Mouse (Mus musculus): ENCODE measurements around the gene Hspb8.

Gene Hspb8

DNA sequence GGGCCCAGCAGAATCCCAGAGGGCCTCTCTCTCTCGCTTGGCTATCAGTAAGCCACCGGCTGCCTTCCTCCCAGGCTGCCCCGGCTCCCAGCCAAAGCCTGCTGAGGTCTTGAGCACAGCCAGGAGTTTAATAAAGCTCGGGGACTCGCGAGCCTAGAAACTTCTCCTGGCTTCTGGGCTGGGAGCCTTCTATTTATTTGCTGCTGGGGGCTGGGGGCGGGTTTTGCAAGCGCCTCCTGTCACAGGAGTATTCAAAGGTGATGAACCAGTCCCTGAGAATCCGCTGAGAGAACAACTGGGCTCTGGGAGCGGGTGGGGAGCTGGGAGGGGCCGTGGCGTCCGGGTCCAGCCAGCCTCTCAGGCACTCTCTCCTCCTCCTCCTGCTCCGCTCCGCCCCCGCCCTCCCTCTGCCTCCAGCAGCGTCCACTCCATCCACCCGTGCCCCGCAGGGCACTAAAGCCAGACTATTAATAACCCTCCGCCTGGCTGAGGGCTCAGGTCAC, at the start of gene Hspb8:
Gene Hspb8 (minus strand): TSS at position 166 of the 503 bp plus-strand sequence.
- DNase-seq = no peak

DNA sequence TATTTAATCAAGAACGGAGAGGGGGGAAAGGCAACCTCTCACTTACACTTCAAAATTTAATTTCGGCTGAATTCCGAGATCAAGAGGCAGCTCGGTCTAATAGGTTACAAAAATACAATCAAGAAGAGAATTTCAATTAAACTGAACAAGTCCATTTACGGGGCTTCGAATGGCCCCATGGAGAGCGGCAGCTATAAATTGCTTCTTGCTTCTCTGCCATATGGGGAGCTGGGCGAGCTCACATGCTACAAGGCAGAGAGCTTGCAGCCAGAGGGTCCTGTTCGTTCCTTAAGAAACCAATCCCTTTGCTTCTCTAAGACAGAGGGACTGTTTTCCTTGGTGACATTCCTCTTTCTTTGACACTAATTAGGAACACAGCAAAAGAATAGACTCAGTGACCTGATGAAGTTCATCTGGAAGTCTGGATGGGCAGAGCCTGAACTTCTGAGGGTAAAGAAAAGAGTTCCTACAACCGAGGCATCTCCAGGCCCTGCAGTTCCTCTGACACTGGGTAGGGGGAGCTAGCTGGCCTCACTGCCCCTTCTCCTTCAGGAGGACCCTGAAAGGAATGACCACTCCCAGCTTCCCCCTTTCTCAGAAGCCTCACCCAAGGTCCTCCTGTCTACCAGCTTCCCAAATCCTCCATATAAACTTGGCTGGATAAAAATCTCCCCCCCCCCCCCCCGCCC, 38.8 kb upstream of the Hspb8 start:
- DNase-seq = no peak

DNA sequence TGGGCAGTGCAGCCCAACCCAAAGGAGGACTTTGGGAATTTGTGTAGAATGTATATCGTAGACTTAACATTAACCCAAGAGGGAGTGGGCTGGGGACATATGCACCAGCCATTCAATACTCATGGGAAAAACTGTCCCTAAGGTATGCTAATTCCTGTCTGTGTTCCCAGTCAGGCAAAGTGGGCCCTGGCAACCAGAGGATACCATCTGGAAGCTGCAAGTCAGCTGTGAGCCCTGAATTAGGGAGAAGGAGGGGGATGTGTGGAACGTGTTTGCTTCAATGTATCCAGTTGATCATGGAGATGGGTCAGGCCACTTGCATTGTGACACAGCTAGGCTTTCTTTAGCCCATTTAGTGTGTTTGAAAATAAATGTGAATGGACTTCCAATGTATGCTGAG, 37.3 kb upstream of the Hspb8 start:
- DNase-seq = no peak

DNA sequence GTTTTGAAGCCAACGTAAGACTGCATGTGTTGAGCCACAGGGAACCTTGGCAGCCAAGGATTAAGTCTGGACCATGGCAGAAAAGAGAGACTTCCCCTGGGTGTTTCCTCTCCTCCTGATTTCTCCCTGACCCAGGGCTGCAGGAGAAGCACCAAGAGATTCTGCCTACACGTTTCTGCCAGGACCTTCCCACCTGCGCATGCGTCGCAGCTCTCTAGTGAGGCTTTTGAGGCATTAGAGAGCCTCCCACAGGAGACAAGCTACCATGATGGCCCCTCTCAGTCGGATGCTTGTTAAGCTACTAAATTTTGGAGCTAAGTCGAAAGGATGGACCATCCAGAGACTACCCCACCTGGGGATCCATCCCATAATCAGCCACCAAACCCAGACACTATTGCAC, 35.1 kb upstream of the Hspb8 start:
- DNase-seq = no peak

DNA sequence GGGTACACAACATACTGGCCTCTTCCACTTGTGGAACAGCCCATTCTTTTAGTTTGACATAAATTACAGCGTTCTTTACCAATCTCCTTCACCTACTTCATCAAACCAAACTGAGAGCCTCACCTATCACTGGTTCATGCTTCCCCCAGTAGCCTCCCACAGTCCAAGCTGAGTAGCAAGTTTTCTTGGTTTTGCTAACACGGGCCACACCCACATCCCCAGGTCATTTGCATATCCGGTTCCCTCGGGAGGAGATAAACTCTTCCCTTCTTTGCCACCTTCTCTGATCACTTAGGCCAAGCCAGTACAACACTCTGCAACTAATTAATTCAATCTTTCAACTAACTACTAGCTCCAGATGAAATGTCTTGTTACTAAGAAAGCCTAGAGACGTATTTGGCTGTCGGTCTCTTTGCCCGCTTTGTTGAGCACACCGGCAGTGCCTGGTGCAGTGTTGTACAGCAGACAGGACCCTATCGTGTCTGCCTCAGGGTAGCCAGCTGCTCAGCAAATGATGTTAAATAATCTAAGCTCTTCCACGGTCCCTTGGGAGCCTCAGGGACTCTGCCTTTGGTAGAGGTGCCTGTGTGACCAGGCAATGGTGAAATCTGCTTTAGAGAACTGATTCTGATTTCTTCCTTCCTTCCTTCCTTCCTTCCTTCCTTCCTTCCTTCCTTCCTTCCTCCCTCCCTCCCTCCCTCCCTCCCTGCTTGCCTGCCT, 34.3 kb upstream of the Hspb8 start:
- DNase-seq = no peak

DNA sequence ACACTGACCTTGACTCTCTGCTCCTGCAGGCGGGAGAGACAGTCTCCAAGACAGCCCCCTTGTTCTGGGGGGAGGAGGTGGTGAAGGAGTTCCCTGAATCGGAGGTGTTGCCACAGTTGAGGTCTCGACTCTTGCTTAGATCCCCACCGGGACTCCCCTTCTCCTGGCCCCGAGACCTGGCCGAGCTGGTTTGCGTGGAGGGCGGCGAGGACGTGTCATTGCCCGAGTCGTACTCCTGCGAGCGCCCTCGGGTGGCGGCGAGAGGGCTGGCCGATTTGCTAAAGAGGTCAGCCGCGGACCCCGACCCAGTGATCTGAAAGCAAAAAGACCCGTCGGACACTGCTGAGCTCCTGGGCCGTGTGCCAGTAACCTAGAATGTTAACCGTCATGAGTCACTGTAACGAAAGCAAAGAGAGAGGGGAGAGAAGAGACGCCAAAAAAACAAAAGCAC, 30.8 kb upstream of the Hspb8 start:
- DNase-seq = no peak

DNA sequence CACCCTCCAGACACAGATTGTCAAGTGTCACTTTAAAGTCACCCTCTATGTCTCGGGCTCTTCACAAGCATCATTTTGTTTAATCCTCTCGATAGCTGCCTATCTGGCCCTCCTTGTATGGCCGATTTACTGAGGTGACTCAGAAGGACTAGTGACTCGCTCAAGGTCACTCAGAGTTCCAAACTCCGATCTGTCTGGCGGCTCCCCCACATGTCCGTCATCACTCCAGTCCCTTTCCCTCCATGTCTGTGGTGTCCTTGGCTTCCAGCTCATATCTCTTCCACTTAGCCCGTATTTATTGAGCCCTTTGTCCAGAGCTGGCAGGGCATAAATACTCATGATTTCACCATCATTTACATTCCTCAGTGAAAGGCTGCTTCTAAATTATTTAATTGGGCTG, 28.2 kb upstream of the Hspb8 start:
- DNase-seq = no peak

DNA sequence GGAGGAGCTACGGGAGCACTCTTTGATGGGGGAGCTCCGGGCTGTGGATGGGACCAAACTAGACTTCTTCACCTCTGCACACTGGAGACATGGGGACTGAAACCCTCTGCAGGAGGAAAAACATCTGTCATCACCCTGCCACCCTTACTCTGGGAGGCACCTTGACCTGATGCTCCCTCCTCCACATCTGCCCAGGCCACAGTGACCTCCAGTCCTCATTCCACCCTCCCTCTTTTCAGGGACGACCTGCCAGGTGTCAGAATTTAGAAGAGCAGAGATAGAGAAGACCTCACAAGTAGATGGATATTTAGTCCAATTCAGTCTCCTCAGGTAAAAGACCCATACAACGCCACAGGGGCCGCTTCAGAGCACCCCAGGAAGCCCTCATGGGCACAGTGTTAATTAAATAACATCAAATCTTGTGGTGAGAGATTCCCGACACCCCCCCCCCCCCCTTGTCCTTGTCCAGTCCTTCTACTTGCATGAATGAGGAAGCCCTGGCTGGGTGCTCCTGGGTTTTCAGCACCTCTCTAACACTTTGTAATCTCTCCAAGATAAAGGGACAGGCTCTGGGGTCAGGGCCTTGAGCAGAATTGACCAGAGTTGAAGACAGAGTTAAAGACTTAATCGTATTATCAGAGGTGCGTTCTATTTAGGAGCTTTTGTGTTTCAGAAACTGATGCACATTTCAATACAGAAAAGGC, 27.0 kb upstream of the Hspb8 start:
- DNase-seq = no peak

DNA sequence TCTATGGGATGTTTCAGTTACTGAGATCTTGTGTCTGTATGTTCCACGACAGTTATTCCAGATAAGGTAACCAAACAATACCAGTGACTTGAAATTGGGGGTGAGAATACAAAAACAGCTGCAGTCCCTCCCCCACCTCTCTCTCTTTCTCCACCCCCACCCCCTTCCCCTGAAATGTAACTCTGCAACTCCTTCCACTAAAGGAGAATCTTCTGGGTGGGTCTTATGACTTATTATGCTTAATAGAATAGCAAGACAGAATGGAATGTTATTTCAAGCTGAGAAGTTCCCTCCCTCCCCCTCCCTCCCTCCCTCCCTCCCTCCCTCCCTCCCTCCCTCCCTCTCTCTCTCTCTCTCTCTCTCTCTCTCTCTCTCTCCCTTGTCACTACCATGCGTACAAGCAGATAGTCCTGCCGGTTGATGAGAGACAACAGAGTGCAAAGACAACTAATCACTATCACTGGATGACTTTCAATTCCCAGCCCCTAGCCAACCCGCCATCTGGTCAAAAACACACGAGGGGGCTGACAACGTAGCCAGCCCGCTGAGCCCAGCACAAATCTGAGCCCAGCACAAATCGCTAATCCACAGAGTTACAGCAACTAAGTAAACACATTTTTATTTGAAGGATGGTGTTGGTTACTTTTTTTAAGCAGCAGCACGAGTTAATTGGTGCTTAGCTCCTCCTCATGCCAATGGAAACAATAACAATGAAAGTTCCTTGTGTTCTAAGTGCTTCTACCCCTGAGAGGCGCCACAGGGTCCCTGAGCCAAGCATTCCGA, 25.9 kb upstream of the Hspb8 start:
- no peak for DNase-seq

DNA sequence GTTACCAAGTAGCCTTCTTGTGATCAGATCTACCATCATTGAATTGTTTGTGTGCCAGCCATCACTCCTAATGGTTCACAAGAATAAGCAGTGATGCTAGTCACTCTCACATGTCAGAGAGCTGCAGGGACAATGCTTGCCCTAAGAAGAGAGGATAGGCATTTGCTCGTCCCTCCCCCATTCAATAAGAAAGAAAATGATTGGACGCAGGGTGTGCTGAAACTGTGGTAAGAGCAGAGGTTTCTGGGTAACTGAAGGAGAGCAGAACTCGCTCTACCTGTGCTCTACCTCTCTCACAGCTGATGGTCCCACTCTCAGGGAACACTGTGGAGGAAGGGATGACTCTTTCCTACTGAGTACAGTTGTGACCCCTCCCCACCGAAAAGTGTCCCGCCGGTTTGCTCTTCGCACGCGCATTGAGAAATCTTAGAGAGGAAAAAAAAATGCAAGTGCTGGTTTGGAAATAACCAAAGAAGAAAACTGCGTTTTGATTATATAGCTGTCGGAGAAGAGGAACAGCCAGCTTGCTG, 25.2 kb upstream of the Hspb8 start:
- no peak for DNase-seq

DNA sequence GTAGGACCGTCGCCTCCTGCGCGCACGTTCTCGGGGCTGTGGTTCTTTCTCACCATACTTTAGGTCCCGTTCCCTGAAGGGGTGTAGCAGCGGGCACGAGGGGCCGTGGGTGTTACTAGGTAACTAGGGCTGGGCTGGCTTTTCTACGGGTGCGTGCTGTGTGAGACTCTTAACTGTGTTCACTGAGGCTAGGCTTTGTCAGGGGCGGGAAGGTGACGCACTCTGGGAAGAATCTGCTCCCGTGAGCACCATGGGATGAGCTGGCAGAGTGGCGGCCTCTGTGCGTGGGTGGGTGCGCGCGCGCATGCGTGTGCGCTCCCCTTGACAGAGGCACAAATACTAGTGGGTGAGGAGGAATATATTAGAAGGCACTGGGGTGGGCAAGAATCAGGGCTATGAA, 23.9 kb upstream of the Hspb8 start:
- no peak for DNase-seq

DNA sequence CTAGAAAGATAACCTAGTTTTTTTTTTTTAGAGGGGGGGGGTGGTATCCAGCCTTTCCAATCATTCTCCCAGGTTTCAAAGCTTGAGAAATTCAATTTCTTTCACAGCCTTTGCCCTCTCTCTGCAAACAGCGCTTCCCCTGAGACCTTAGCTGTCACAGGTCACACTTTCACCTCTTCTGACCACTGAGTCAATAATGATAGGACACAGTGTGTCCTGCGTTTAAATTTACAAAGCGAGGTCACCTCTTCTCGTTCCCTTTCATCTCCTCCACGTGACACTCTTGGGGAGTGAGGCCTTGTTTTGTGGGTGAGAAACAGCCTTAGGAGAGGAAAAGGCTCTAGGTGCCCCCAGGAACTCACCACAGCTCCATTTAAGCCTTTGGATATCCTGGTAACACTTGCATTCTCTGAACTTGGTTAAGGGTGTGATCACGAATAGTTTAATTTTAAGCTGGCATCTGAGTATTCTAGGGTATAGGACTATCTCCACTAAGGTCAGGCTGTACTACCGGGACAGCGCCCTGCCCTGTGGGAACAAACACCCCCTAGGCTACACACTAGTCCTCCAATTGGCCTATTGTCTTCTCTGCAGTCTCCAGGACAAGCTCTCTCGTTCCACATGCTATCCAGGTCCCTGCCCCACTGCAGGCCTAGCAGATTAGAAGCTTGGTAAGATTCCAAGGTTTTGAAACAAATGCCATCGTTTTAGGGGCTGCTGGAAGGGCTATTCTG, 23.1 kb upstream of the Hspb8 start:
- DNase-seq = no peak

DNA sequence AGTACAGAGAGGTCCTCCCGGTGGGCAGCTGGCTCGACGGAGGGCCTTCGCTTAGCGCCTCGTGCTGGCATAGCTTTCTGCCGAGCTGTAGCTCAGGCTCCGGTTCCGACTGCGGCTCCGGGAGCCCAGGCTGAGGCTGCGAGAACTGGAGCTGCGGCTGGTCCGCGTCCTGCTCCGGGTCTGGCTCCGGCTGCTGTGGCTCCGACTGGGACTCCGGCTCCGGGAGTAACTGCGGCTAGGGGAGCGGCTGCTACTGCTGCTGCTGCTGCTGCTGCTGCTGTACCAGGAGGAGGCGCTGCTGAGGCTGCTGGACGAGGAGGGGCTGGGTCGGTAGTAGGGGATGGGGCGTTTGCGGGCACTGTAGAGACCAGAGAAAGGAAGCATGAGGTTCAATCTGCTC, 21.9 kb upstream of the Hspb8 start:
- no peak for DNase-seq

DNA sequence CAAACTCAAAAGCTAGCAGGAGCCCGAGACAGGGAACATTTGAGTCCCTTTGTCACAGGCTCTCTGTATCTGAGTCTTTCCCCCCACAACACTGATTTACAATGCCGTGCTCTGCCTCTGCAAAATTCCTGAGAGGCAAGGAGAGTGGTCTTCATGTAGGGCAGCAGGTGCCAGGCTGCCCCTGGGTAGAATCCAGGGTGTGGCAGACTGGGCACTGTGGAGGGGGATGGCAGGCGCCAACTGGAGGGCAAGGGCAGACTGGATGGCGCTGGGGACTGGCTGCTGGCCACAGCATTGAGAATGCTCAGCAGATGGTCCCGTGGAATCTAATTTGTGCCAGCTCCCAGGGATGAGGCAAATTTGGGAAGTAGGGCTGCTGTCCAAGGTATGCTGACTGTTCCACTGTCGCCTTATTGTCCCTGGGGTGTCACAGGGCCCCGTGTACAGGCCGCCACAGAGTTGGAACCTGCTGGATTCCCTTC, 20.8 kb upstream of the Hspb8 start:
- no peak for DNase-seq

DNA sequence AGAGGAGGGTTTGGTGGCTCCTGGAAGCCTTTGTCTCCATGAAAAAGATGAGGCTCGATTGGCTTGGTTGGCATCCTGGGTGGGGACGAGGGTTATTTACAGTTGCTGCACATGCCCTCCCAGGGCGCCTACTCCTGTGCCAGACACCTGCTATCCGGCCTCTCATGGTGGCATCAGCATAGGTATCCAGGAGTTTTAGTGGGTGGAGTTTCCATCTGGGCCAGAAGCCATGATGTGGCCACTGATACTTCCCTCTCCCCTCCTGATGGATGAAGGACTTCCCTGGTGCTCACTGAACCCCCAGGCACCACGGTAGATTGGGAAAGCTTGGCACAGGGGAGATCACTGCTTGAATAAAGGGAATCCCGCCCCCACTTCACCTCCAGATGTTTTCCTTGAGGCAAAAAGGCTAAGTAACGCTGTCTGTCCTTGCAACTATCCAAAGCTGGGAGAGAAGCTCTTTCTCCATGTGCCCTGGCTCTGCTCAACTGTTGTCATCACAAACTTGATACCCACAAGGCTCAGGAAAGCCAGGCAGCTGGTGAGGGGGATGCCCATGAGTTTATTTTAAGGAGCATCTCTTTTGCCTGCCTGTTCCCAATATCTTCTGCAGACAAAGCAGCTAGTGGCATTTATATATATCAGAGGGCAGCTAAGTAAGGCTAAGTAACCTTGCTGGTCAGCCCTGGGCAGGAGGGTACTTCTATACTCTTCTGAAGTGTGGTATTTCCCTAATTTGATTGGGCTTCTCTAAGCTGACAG, 20.2 kb upstream of the Hspb8 start:
- no peak for DNase-seq

DNA sequence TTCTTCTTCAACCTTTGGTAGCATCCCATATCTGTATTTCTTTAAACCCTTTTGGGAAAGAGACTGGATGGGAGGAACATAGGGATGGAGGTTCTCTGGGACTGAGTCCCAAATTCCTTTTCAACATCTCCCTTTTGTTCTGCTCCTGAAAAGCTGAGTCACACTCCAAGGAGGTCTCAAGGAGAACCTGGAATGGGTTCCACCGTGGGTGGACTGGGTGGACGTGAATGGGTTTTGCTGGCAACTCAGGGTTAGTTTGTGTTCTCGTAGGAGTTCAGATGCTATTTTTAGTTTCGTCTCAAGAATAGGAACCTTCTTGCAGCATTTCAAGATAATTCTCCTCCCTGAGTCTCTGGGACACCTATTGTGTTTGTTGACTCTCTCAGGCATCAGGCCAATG, 17.6 kb upstream of the Hspb8 start:
- no peak for DNase-seq

DNA sequence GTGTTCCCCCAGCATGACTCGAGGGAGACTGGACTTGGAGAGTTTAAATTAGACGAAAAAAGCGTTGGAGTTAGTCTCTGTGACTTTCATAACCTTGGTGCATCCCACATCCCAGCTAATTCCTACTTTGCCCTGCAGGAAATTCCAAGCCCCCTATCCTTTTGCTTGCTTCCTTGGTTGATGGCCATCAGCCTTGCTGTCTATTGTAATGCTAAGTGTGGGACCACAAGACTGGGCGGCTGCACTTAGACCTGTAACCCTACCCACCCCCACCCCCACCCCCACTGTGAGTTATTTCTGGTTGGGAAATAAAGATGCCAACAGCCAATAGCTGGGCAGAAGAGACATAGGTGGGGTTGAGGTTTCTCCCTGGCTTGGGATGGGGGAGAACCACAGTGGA, 15.7 kb upstream of the Hspb8 start:
- DNase-seq = no peak

DNA sequence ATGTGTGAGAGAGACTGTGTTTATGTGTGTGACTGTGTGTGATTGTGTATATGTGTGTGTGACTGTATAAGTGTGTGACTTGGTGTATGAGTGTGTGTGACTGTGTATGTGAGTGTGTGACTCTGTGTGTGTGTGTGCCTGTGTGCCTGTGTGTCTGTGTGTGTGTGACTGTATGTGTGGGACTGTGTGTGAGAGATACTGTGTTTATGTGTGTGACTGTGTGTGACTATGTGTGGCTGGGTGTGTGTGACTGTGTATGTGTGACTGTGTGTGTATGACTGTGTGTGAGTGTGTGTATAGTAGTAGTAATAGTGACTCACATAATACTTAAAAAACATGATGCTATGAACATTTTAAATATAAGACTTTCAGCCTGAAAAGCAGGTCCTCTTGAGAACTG, 13.5 kb upstream of the Hspb8 start:
- no peak for DNase-seq

DNA sequence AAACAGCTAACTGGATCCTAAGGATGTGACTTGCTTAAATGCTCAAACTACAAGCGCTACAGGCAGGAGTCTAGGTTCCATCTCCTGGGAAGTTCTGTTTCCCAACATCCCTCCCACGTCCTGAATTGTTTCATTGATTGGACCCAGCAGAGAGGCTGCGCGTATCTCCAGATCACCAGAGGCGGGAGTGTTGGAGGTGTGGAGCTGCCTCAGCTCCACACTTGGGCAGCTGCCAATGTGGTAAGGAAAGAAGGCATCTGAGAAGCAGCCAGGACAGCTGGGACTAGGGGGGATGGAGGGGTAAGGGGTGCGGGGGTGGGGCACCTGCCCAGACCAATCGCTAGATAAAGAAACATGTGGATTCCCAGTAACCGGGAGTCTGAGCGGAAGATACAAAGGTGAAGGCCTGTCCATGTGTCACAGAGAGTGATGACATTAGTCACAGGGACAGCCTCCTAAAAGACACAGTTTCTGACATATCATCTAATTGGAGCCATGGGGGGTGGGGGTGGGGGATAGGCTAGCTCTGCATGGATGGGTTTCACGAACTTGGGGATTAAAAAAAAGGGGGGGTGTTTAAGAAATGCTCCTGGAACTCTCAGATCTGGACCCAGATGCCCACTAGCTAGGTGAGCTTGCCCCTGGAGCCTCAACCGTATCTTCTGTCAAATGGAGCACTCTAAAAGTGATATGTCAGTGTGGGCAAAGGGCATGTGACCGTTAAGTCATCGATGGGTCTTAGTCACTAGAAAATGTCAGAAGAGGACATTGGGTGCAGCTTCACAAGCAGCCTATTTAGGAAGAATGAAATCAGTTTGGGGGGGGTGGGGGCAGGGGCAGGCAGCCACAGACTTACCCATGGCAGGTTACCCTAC, 12.5 kb upstream of the Hspb8 start:
- DNase-seq = no peak

DNA sequence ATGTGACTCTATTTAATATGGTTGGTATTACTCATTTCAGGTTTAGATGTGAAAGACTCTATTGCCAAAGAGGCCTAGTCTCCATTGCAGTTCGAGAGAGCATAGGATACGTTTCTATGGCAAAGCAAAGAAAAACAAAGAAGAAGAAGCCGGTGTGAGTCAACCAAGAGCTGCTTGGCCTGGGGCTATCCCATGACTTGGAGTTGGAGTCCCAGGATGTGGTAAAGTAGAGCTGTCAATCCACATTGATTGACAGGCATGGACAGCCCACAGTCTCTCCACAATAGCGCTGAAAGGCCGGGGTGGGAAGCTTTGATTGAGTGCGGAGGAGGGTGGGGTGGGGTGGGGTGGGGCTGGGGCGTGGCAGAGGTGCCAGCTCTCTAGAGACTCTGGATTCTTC, 10.2 kb upstream of the Hspb8 start:
- no peak for DNase-seq
